Mouse (Mus musculus): ENCODE measurements around the gene Arnt.
"Not testable (repeated sequence)": the region's sequence is repeated elsewhere in the genome, so short reads cannot be mapped to it uniquely, and the experiment has no call there.

Gene Arnt

DNA sequence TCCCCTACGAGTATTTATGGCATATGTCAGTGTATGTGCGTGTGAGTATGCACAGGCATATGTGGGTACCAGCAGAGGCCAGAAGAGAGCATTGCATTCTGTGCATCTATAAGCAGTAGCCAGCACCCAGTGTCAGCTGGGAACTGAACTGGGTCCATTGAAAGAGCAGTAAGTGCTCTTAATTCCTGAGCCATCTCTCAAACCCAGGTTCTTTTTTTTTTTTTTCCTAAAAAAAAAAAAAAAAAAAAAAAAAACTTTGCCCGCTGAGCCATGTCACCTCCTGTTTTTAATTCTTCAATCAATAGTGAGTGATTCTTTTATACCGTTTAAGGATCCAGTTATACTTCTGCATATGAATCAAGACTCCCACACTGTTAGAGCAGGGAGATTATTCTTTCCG, 99.2 kb downstream of the Arnt start:
- DNase-seq, result no peak

- DNase-seq, result no peak
Measured at GRCm38 (mm10) chr3:95534927-95535326, 100.7 kb downstream of the Arnt start.

GRCm38 (mm10) chr3:95538936-95539335, 104.7 kb downstream of the Arnt start:
- no peak for DNase-seq

DNA sequence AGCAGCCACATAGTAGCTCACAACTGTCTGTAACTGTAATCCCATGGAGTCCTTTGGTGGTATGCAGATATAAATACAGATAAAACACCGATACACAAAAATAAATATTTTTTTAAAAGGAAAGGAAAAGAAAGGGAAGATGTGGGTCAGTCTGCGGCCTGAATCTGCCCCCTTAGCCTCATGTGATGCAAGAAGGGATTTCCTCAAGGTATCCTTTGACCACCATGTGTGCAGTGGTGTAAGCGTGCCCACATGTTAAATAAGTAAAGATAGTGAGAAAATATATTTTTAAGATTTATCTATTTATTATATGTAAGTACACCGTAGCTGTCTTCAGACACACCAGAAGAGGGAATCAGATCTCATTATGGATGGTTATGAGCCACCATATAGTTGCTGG, 105.6 kb downstream of the Arnt start:
- DNase-seq, result no peak

- DNase-seq, result not testable (repeated sequence)
Measured at GRCm38 (mm10) chr3:95541186-95541585, 107.0 kb downstream of the Arnt start.

- DNase-seq, result no peak
Measured at GRCm38 (mm10) chr3:95542171-95542570, 108.0 kb downstream of the Arnt start.

GRCm38 (mm10) chr3:95542981-95543380, 108.8 kb downstream of the Arnt start:
- no peak for DNase-seq
